Mouse (Mus musculus): ENCODE results near the gene Flt3l. TPM values are rescaled to one million over a fixed set of nuclear protein-coding genes. Genes with fewer than 3 reads are reported as not detected.

Gene Flt3l
- polyA plus RNA-seq, 1 experiment from 2014 or later, result 1.3 TPM

GRCm38 (mm10) chr7:45141914-45142313 is 5.7 kb upstream of the Flt3l start:
- Histone ChIP-seq H3K4me2 (ENCODE audit: low read depth, low read length) (no peak overlapping the region), H3K9ac (replicated peaks; ENCODE audit: low read depth, low read length) (no peak overlapping the region), H3K4me3 (ENCODE audit: low read depth, low read length) (no peak overlapping the region), H3K27ac (ENCODE audit: low read depth, low read length) (no peak overlapping the region), H3K27me3 (ENCODE audit: control insufficient read depth, insufficient read depth, low read length) (peaks cover 2% of the 10 kb centered on the region; the same call in 1 of the 2 replicates), H3K36me3 (ENCODE audit: control insufficient read depth, insufficient read depth, low read length) (no peaks in the 10 kb centered on the region; the same call in 1 of the 2 replicates), H3K9me3 (ENCODE audit: control insufficient read depth, low read length) (no peaks in the 10 kb centered on the region), H3K4me1 (ENCODE audit: control insufficient read depth, insufficient read depth, low read length) (no peaks in the 10 kb centered on the region)
- ATAC-seq (ENCODE audit: low read depth), result no peak
- WGBS, result 96% methylated on average over 5 of the region's 5 CpGs

- WGBS, result 90% methylated on average over 3 of the region's 3 CpGs
- ATAC-seq (ENCODE audit: low read depth), result no peak
- Histone ChIP-seq H3K9ac (replicated peaks; ENCODE audit: low read depth, low read length) (no peak overlapping the region), H3K27ac (ENCODE audit: low read depth, low read length) (no peak overlapping the region), H3K36me3 (ENCODE audit: control insufficient read depth, insufficient read depth, low read length) (no peaks in the 10 kb centered on the region; the same call in 1 of the 2 replicates), H3K27me3 (ENCODE audit: control insufficient read depth, insufficient read depth, low read length) (peaks cover 2% of the 10 kb centered on the region; the same call in 1 of the 2 replicates), H3K9me3 (ENCODE audit: control insufficient read depth, low read length) (no peaks in the 10 kb centered on the region), H3K4me2 (ENCODE audit: low read depth, low read length) (no peak overlapping the region), H3K4me1 (ENCODE audit: control insufficient read depth, insufficient read depth, low read length) (no peaks in the 10 kb centered on the region), H3K4me3 (ENCODE audit: low read depth, low read length) (no peak overlapping the region)
These were observed 5.1 kb upstream of the Flt3l start for GRCm38 (mm10) chr7:45141319-45141718.

DNA sequence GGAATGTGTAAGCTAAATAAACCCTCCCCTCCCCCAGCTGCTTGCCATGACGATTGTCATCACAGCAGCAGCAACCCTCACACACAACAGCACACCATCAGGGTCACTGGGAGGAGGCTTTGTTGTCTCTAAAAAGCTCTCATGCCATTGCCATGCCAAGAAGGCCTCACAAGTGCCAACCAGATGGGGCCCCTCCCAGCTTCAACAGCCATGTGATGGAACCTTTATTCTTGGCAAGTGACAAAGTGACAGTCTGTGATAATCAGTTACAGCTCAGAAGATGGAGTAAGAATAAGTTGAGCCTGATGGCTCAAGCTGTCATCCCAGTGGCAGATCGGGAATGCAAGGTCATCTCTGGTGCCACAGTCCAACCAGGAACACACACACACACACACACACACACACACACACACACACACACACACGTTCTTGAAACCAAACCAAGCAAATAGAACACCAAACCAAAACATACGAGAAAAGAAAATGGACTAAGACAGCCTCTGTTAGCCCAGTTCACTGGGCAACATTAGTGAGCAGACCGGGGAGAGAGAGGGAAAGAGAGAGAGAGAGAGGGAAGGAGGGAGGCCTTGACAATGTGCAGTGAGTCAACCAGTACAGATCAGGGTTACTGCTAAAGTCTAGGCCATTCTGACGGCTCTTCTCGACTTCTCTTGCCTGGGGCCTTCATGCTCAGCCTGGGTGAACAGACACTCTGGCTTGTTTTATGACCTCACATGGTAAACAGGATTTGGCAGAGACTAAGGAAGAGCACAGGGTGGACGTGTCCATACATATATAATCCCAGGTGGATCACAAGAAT is 3.9 kb upstream of the Flt3l start:
- Histone ChIP-seq H3K27ac (ENCODE audit: low read depth, low read length) (no peak overlapping the region), H3K4me1 (ENCODE audit: control insufficient read depth, insufficient read depth, low read length) (no peaks in the 10 kb centered on the region), H3K9ac (replicated peaks; ENCODE audit: low read depth, low read length) (no peak overlapping the region), H3K4me2 (ENCODE audit: low read depth, low read length) (no peak overlapping the region), H3K9me3 (ENCODE audit: control insufficient read depth, low read length) (no peaks in the 10 kb centered on the region), H3K4me3 (ENCODE audit: low read depth, low read length) (no peak overlapping the region), H3K27me3 (ENCODE audit: control insufficient read depth, insufficient read depth, low read length) (peaks cover 2% of the 10 kb centered on the region; the same call in 1 of the 2 replicates), H3K36me3 (ENCODE audit: control insufficient read depth, insufficient read depth, low read length) (no peaks in the 10 kb centered on the region; the same call in 1 of the 2 replicates)
- 78% methylated on average over 8 of the region's 8 CpGs for whole genome bisulfite sequencing
- no peak for ATAC-seq (ENCODE audit: low read depth)

GRCm38 (mm10) chr7:45138403-45138802 is 2.2 kb upstream of the Flt3l start:
- Histone ChIP-seq H3K4me2 (ENCODE audit: low read depth, low read length) (no peak overlapping the region), H3K9me3 (ENCODE audit: control insufficient read depth, low read length) (no peaks in the 10 kb centered on the region), H3K36me3 (ENCODE audit: control insufficient read depth, insufficient read depth, low read length) (no peaks in the 10 kb centered on the region), H3K4me1 (ENCODE audit: control insufficient read depth, insufficient read depth, low read length) (no peaks in the 10 kb centered on the region), H3K27me3 (ENCODE audit: control insufficient read depth, insufficient read depth, low read length) (peaks cover 2% of the 10 kb centered on the region; the same call in 1 of the 2 replicates), H3K9ac (replicated peaks; ENCODE audit: low read depth, low read length) (no peak overlapping the region), H3K4me3 (ENCODE audit: low read depth, low read length) (no peak overlapping the region), H3K27ac (ENCODE audit: low read depth, low read length) (no peak overlapping the region)
- no peak for ATAC-seq (ENCODE audit: low read depth)
- WGBS, result 77% methylated on average over 1 of the region's 1 CpGs

DNA sequence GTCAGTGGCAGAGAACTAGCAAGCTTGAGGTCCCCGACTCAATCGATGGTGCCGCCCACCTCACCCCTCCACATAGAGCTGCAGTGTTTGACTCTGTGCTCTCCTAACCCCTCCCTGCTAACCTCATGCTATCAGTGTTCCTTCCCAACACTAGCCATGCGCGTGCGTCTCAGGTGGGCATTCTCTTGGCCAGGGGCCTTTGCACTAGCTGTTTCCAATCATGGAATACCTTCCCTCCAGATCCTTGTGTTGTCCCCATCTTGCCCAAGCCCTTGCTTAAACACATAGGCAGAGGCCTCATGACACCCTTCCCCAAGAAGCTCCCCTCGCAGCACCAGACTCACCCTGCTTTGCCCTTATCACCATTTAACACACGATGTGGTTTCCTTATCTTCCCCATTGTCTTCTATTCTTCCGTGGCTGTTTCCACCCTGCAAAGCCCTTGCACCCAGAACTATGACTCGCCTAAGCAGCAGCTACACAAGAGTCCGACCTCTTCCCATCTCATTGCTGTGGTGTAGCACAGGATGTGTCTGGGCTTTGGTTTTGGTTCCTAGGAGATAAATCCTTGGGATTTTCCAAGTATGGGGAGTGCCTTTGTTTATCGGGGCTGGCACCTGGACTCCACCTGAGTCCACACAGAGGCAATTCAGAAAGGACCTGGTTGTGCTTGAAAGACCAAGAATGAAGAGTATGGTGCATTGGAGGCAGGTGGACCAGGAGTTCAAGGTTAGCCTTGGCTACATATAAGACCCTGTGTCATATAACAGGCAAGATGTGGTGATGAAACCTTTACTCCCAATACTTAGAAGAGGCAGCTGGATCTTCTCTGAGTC is 1.2 kb upstream of the Flt3l start:
- WGBS, result 86% methylated on average over 12 of the region's 12 CpGs
- H3K36me3 ChIP-seq (ENCODE audit: control insufficient read depth, insufficient read depth, low read length), result no peaks in the 10 kb centered on the region
- H3K9me3 ChIP-seq (ENCODE audit: control insufficient read depth, low read length), result no peaks in the 10 kb centered on the region
- H3K4me2 ChIP-seq (ENCODE audit: low read depth, low read length), result no peak overlapping the region
- no peaks in the 10 kb centered on the region for H3K4me1 ChIP-seq (ENCODE audit: control insufficient read depth, insufficient read depth, low read length)
- H3K4me3 ChIP-seq (ENCODE audit: low read depth, low read length), result no peak overlapping the region
- peaks cover 2% of the 10 kb centered on the region; the same call in 1 of the 2 replicates for H3K27me3 ChIP-seq (ENCODE audit: control insufficient read depth, insufficient read depth, low read length)
- no peak overlapping the region for H3K9ac ChIP-seq (replicated peaks; ENCODE audit: low read depth, low read length)
- H3K27ac ChIP-seq (ENCODE audit: low read depth, low read length), result no peak overlapping the region
- no peak for ATAC-seq (ENCODE audit: low read depth)

DNA sequence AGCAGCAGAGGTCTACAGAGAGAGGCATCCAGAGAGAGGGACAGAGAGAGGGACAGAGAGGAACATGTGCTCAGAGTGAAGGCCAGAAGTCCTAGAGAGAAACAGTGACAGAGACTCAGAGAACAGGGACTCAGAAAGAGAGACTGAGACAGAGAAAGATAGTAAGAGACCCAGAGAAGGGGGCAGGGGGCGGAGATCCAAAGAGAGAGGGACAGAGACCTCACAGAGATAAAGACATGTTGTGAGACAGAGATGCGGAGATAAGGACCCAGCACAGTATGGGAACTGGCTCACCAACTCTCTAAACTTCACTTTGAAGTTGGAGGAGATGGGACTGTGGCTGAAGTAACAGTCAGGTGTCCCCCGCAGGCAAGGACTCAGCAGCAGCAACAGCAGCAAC is 862 bp downstream of the Flt3l start:
- 82% methylated on average over 3 of the region's 3 CpGs for WGBS
- H3K4me1 ChIP-seq (ENCODE audit: control insufficient read depth, insufficient read depth, low read length), result no peaks in the 10 kb centered on the region
- ATAC-seq (ENCODE audit: low read depth), result no peak
- no peak overlapping the region for H3K27ac ChIP-seq (ENCODE audit: low read depth, low read length)
- H3K36me3 ChIP-seq (ENCODE audit: control insufficient read depth, insufficient read depth, low read length), result no peaks in the 10 kb centered on the region
- H3K27me3 ChIP-seq (ENCODE audit: control insufficient read depth, insufficient read depth, low read length), result peaks cover 2% of the 10 kb centered on the region; the same call in 1 of the 2 replicates
- H3K4me3 ChIP-seq (ENCODE audit: low read depth, low read length), result no peak overlapping the region
- H3K4me2 ChIP-seq (ENCODE audit: low read depth, low read length), result 0 out of 2 replicates have a peak overlapping the region, but pooled peaks have one; percentile 62
- H3K9me3 ChIP-seq (ENCODE audit: control insufficient read depth, low read length), result no peaks in the 10 kb centered on the region
- H3K9ac ChIP-seq (replicated peaks; ENCODE audit: low read depth, low read length), result no peak overlapping the region

DNA sequence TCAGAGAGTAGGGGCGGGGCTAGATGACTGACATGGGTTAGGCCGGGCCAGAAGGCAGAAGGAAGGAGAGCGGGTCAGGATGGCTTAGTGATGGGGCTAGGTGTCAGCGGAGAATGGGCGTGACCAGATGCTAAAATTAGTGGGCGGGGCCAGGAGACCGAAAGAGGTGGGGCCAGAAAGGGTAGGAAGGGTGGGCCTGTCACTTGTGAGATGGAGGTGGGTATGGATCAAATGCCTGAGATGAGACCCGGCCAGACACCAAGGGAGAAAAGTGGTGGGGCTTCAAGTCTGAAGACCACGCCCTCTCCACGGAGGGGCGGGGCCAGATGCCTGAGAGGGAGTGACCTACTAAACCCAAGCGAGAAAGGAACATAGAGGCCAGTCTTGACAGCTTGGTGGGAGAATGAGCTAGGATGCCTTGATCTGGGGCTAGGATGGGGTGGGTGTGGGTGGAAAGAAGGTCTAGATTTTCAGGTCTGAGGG is 1.6 kb downstream of the Flt3l start:
- Histone ChIP-seq H3K4me2 (ENCODE audit: low read depth, low read length) (no peak overlapping the region), H3K36me3 (ENCODE audit: control insufficient read depth, insufficient read depth, low read length) (no peaks in the 10 kb centered on the region), H3K4me1 (ENCODE audit: control insufficient read depth, insufficient read depth, low read length) (no peaks in the 10 kb centered on the region), H3K4me3 (ENCODE audit: low read depth, low read length) (no peak overlapping the region), H3K27me3 (ENCODE audit: control insufficient read depth, insufficient read depth, low read length) (peaks cover 2% of the 10 kb centered on the region; the same call in 1 of the 2 replicates), H3K27ac (ENCODE audit: low read depth, low read length) (no peak overlapping the region), H3K9ac (replicated peaks; ENCODE audit: low read depth, low read length) (no peak overlapping the region), H3K9me3 (ENCODE audit: control insufficient read depth, low read length) (no peaks in the 10 kb centered on the region)
- ATAC-seq (ENCODE audit: low read depth), result no peak
- WGBS, result 16% methylated on average over 12 of the region's 12 CpGs

DNA sequence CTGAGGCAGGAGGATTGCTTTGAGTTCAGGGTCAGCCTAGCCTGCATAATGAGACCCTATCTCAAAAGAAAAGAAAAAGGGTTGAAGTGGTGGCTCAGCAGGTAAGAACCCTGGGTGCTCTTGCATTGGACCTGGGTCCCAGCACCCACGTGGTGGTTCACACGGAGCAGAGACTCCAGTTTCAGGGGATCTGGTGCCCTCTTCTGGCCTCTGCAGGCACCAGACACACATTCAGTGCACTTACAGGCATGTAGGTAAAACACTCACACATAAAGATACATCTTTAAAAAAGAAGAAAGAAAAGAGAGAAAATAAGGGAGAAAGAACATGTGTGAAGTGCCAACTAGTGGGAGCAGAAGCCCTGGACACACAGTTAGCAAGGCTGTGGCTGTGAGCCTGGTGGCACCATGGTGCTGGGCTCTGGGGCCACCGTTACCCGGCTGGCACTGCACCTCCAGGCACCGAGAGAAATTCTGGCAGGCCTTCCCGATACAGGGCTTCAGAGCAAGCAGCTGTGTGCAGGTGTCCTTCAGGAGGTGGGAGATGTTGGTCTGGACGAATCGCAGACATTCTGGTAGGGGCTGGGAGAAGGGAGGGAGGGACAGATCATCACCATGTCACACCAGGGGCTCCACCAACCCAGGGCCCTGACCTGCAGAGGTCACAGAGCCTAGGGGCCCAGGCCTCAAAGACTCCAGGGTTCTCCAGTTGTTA is 2.6 kb downstream of the Flt3l start:
- H3K9ac ChIP-seq (replicated peaks; ENCODE audit: low read depth, low read length), result no peak overlapping the region
- H3K4me3 ChIP-seq (ENCODE audit: low read depth, low read length), result no peak overlapping the region
- H3K27me3 ChIP-seq (ENCODE audit: control insufficient read depth, insufficient read depth, low read length), result peaks cover 2% of the 10 kb centered on the region; the same call in 1 of the 2 replicates
- no peaks in the 10 kb centered on the region for H3K9me3 ChIP-seq (ENCODE audit: control insufficient read depth, low read length)
- no peak for ATAC-seq (ENCODE audit: low read depth)
- no peaks in the 10 kb centered on the region for H3K4me1 ChIP-seq (ENCODE audit: control insufficient read depth, insufficient read depth, low read length)
- no peaks in the 10 kb centered on the region for H3K36me3 ChIP-seq (ENCODE audit: control insufficient read depth, insufficient read depth, low read length)
- 80% methylated on average over 8 of the region's 8 CpGs for WGBS
- no peak overlapping the region for H3K4me2 ChIP-seq (ENCODE audit: low read depth, low read length)
- no peak overlapping the region for H3K27ac ChIP-seq (ENCODE audit: low read depth, low read length)

All from neural tube, embryonic 14.5 days (tissue).